Mouse (Mus musculus) right cerebral cortex, postnatal 25 days (tissue): Measurements from ENCODE around the gene Myf5.

Experiments used
- DNase-seq: peaks from one replicate; pipeline ENCODE4 v3.0.0; 2022

Gene Myf5

GRCm38 (mm10) chr10:107485870-107486269 is at the start of gene Myf5:
Myf5 (minus strand) TSS chr10:107486134.
- no peak for DNase-seq

GRCm38 (mm10) chr10:107528758-107529157 is 42.8 kb upstream of the Myf5 start:
- DNase-seq = no peak

- DNase-seq = no peak
These were observed 33.3 kb upstream of the Myf5 start for GRCm38 (mm10) chr10:107519216-107519615.

DNA sequence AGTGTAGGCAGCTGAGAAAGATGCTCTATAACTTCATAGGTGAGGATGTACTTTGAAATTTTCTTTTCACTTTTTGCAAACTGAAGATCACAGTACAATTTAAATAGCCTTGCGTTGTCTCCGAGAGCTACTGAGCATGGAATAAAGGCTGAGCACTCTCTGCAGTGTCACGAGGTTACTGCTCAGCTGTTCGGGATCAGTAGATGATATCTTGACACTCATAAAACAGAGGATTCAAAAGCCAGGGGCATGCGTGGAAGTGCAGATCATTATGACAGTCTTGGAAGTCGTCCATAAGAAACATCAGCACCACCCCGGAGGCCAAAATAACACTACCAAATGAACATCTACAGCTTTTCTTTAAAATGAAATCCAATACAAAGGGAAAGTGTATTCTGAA is 30.7 kb upstream of the Myf5 start:
- no peak for DNase-seq

GRCm38 (mm10) chr10:107514735-107515134 is 28.8 kb upstream of the Myf5 start:
- no peak for DNase-seq

GRCm38 (mm10) chr10:107506397-107506796 is 20.5 kb upstream of the Myf5 start:
- DNase-seq = no peak

GRCm38 (mm10) chr10:107503430-107503829 is 17.5 kb upstream of the Myf5 start:
- no peak for DNase-seq

DNA sequence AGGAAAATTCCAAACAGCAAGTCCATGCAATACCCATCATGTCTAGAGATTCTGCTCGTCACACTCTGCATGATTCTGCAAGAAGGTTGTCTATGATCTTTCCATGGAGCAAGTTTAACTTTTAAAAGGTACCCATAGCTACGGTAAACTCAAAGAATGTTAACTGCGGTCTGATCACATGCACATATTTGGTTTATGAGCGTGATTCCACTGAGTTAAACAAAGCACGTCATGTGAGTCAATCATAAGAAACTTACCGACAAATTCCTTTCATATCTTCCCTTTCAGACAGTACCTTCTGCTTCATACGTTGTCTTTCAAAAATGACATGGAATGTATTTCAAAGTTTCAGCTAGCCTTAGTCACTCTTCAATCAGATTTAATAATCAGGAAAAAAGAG is 16.3 kb upstream of the Myf5 start:
- DNase-seq = no peak

DNA sequence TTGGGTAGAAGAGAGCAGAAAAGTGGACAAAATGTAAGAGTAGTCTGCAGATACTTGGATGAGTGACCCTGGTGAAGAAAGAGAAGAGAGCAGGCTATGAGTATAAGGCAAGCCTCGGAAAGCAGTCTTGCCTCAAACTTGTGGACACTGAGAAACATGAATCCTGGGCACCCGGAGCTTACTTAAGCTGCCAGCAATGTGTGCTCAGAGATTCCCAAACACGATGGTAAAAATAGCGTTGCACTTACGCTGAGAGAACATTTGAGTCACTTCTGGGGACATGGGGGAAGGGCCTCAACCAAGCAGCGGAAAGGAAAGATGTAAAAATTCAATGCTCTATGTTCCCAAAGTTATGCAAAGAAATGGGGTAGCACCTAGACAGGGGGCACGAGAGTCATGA is 13.7 kb upstream of the Myf5 start:
- peak; percentile 25 for DNase-seq

- DNase-seq = no peak
These were observed 10.5 kb upstream of the Myf5 start for GRCm38 (mm10) chr10:107496402-107496801.

DNA sequence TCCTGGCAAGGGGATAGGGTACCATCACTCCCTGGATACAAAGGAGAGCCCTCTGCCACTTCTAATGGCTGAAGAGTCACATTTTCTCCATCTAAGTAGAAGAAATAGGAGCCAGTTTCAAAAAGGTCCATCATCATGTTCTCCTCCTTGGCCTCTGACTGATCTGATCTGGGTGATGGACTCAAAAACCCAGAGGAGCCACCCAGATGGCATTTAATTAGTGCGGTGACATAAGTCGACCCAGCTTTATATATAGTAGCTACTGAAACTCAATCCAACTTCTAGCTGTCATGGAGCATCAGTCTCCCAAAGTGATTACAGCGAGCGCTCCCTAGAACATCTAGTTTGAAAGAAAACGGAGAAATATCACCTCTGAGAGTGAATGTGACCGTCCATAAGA is 8.6 kb upstream of the Myf5 start, which contains the start of gene Myf6:
Gene Myf6, minus strand, starts transcription at position 170 of the 400 bp plus-strand sequence.
- no peak for DNase-seq

DNA sequence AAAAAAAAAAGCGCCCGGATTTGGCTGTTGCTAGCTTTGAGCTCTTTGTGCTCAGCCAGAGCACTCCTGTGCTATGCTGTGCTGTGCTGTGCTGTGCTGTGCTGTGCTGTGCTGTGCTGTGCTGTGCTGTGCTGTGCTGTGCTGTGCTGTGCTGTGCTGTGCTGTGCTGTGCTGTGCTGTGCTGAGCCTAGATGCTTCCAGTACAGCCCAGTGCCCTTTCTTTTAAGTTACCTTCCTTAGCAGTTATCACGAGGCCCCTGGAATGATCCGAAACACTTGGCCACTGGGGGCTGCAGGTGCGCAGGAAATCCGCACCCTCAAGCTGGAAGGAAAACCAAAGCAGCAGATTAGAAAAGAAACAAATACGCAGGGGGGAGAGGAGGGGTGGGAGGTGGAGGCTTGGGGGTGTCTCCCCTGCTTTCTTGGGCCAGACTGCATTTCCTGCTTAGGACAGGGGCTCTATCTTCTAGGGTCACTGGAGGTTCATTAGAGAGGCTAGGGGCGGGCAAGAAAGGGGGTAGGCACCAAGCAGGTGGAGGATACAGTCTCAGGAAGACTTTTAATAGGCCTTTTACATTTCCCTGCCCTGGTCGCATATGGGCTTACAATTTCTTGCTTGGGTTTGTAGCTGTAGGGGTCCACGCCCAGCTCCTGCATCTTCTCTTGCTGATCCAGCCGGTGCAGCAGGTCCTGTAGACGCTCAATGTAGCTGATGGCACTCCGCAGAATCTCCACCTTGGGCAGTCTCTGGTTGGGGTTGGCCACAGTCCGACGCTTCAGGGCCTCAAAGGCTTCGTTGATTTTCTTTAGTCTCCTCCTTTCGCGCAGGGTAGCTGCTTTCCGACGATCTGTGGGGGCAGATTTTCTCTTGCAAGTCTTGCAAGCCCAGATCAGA is 7.9 kb upstream of the Myf5 start:
- DNase-seq = no peak

DNA sequence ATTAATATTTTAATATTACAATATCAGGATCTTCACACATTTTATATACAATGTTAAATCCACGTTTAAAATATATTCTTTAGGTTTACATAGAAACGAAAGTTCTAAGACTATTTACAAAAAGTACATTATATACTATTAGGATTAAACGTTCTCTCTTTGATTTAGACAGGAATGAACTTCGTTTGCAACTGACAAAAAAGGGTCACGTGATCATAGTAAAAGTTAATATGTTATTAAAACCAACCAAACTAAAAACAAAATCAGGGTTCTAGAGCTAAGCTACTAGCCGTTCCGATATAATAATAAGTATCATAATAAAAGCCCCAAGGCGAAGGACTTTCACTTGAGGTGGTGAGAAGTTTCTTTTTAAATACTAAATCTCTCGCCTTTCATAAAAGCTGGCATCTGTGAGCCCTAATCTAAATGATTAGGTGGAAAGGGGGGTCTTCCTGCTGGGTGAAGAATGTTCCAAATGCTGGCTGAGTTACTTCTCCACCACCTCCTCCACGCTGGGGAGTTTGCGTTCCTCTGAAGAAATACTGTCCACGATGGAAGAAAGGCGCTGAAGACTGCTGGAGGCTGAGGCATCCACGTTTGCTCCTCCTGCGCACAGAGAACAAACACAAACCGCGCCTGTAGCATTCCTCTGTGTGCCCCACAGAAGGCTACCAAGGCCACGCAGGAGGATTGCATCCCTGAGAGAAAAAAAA is 7.1 kb upstream of the Myf5 start:
- no peak for DNase-seq

DNA sequence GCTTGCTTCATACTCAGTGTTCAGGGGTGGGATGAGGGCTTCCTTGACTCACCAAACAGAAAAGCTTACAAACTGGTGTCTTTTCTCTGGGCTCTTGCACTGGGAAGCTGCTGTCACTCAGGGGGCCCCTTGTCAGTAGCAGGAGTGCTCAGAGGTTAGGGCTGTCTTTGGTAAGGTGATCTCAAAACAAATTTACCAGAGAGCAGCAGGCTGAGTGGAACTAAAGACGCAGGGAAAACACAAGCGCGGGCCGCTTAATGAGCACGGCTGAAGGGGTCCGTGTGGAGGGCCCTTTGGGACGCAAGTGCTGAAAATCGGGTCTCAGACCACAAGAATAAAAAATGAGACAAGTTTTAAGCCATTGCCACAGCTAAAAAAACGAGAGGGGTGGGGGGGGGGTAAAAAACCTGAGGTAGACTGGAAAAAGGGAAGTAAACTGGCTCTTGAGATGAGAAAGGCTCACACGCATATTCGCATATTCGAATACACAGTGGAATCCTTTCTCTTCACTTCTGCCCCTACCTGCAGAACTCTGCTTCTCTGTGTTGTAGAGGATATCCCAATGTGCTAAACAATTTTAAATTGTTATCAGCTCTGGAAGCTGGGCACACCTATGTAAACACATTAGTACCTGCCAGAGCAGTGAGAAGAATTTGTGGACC is 2.9 kb upstream of the Myf5 start:
- DNase-seq = no peak

- no peak for DNase-seq
These were observed 836 bp upstream of the Myf5 start for GRCm38 (mm10) chr10:107486770-107487169.

DNA sequence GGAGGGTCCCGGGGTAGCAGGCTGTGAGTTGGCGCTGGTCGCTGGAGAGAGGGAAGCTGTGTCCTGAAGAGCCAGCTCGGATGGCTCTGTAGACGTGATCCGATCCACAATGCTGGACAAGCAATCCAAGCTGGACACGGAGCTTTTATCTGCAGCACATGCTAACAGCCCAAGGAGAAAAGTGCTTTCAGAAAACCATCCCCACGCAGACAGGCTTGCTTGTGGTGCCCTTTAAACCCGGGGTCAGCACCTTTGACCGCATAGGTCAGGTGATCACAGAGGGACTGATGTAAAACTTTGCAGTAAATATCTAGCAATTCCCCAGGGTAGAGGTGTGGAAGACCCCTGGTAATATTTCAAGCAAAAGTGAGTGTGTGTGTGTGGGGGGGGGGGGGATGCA is 1.9 kb downstream of the Myf5 start:
- no peak for DNase-seq

DNA sequence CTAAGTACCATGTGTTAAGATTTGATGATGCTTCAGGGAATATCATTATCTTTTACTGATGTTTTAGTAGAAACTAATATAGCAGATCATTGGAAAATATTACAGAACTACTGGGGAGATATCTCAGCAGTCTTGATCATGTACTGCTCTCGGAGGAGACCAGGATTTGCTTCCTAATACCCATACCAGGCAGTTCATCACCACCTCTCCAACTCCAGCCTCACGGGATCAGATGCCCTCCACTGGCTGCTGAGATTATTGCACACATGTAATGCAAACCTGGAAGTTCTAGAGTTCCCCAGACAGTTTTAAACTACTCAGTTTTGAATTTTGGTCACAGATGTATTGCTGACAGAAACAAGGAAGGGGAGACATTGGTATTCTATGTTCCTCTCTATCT is 12.4 kb downstream of the Myf5 start:
- no peak for DNase-seq

- DNase-seq = no peak
These were observed 14.2 kb downstream of the Myf5 start for GRCm38 (mm10) chr10:107471712-107472111.

- DNase-seq = no peak
These were observed 18.1 kb downstream of the Myf5 start for GRCm38 (mm10) chr10:107467819-107468218.

DNA sequence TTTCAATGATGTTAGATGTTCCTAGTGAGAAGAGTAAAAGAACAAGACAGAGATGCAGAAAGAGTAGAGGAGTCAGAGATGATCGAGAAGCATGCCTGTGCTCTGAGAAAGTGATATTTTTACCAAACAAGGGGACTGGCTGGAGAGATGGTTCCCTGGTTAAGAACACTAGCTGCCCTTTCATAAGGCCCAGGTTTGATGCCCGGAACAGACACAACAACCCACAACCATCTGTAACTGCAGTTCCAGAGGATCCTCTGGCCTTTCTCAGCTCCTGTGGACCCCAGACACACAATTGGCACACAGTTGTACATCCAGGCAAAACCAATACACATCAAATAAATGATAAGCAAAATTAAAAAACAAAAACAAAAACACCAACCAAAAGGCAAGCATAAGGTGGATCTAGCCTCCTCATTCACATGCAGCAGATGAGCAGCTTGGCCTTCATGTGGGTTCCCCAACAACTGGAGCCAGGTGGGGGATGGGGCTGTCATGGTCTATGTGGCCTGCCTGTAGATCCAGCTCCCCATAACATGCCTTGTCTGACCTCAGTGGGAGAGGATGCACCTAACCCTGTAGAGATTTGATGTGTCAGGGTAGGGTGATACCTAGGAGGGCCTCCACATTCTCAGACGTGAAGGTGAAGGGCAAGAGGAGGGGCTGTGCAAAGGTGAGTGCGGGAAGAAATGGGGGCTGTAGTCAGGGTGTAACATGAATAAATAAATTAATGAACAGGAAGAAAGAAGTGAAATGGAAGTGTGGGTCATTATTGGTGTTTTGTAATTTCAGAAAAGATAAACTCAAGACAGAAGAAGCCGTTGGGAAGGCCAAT is 36.2 kb downstream of the Myf5 start:
- no peak for DNase-seq

DNA sequence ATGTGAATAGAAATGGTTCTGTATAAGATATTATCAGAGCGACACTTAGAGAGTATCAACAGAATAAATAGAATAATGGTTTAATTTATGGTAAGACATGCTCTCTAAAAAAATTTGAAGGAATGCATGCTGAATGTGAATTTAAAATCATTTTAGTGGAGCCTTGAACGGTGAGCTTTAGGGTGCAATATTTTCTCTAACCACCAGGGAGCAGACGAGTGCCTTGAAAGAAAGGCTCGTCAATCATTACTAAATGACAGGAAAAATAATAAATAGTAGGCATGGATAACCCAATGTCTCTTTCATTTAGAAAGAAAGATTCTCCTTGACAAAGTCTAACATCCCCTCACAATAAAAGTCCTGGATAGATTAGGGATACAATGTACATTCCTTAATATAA is 43.2 kb downstream of the Myf5 start:
- DNase-seq = no peak

- no peak for DNase-seq
These were observed 49.0 kb downstream of the Myf5 start for GRCm38 (mm10) chr10:107436967-107437366.
